Mouse (Mus musculus): Measurements from ENCODE around the gene Cuta.

Cuta gene

GRCm38 (mm10) chr17:26933419-26933818 is 6.0 kb downstream of the Cuta start:
- no peak for TF ChIP-seq GATA4 (IDR thresholded peaks at IDR 0.05; ENCODE audit: insufficient replicate concordance, low read length)

GRCm38 (mm10) chr17:26932839-26933398 is 6.5 kb downstream of the Cuta start, which contains the start of gene Phf1:
TSS of gene Phf1 (plus strand) at chr17:26933052.
- TF ChIP-seq GATA4 (IDR thresholded peaks at IDR 0.05; ENCODE audit: insufficient replicate concordance, low read length) = no peak

DNA sequence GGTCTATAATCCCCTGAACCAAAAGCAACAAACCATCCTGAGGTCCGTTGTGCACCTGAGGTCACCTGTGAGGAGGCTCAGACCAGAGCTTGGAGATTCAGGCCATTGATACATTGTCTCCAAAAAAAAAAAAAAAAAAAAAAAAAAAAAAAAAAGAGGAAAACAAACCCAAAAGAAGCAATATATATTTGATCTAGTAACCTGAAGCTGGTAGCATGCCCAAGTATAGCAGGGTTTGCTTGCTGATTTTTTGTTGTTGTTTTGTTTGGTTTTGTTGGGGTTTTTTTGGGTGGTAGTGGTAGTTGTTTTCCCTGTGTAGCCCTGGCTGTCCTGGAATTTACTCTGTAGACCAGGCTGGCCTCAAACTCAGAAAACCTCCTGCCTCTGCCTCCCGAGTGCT is 21.0 kb downstream of the Cuta start:
- no peak for TF ChIP-seq GATA4 (IDR thresholded peaks at IDR 0.05; ENCODE audit: insufficient replicate concordance, low read length)

- peak; percentile 59; the same call in 1 of the 2 replicates for TF ChIP-seq GATA4 (IDR thresholded peaks at IDR 0.05; ENCODE audit: insufficient replicate concordance, low read length)
Observed at GRCm38 (mm10) chr17:26916711-26917482, 22.5 kb downstream of the Cuta start, which contains the start of gene Kifc5b. TSS of gene Kifc5b (plus strand) at chr17:26917091.

GRCm38 (mm10) chr17:26915248-26915647 is 24.1 kb downstream of the Cuta start:
- TF ChIP-seq GATA4 (IDR thresholded peaks at IDR 0.05; ENCODE audit: insufficient replicate concordance, low read length) = no peak

- TF ChIP-seq GATA4 (IDR thresholded peaks at IDR 0.05; ENCODE audit: insufficient replicate concordance, low read length) = no peak
Observed at GRCm38 (mm10) chr17:26904320-26904719, 35.0 kb downstream of the Cuta start.

GRCm38 (mm10) chr17:26900916-26901315 is 38.5 kb downstream of the Cuta start:
- TF ChIP-seq GATA4 (IDR thresholded peaks at IDR 0.05; ENCODE audit: insufficient replicate concordance, low read length) = no peak

DNA sequence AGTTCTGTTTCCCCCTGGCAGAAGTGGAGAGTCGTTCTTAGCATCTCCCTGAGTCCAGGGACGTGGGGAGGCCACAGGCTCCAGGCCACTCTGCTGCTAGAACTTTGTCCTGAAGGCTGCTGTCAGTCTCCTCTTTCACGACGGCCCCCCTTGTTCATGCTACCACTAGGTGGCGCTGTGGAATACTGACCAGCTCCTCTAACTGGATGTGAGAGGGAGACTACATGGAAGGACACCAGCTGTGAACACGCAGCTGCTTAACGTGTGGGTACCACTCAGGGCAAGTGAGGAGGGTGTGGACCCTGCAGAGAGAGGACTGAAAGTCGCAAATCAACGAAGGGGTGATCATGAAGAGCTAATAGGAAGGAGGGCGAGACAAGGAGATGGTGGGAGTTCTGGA is 43.8 kb downstream of the Cuta start:
- no peak for TF ChIP-seq GATA4 (IDR thresholded peaks at IDR 0.05; ENCODE audit: insufficient replicate concordance, low read length)

DNA sequence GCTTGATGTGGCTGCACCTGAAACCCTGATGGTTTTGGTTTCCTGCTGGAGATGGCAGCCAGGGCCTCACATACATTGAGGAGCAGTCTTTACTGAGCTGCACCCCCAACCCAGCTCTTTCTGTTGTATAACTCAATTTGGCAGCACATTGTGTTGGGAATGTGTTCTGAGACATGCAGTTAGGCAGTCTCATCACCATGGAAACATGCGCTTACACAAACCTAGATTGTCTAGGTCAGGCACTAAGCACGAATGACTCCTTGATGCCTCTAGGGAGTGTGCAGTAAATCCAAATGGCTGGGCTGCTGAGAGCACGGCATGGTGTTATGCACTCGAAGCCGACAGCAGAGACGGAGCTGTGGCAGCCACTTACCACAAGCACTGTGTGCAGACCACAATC is 45.0 kb downstream of the Cuta start:
- no peak for TF ChIP-seq GATA4 (IDR thresholded peaks at IDR 0.05; ENCODE audit: insufficient replicate concordance, low read length)

- no peak for TF ChIP-seq GATA4 (IDR thresholded peaks at IDR 0.05; ENCODE audit: insufficient replicate concordance, low read length)
Observed at GRCm38 (mm10) chr17:26893492-26893891, 45.9 kb downstream of the Cuta start.

- TF ChIP-seq GATA4 (IDR thresholded peaks at IDR 0.05; ENCODE audit: insufficient replicate concordance, low read length) = no peak
Observed at GRCm38 (mm10) chr17:26892635-26893375, 46.6 kb downstream of the Cuta start.

DNA sequence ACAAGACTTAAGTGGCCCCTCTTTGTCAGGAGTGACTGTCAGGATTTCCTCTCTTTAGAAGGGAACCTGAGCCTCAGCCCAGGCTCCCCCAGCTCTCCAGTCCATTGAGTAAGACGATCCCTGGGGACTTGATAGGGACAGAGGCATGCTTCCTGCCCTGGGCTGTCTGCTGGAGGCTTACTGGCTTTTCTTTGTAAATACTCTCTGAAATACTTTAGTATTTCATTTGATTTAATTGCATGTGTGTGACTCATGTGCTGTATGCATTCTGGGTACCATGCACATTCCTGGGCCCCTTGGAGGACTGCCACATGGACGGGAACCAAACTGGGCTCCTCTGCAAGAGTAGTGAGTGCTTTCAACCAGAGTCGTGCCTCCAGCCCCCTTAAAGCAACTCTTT is 51.4 kb downstream of the Cuta start:
- no peak for TF ChIP-seq GATA4 (IDR thresholded peaks at IDR 0.05; ENCODE audit: insufficient replicate concordance, low read length)

GRCm38 (mm10) chr17:26886047-26886749 is 53.2 kb downstream of the Cuta start:
- TF ChIP-seq GATA4 (IDR thresholded peaks at IDR 0.05; ENCODE audit: insufficient replicate concordance, low read length) = 0 out of 2 replicates have a peak, but pooled peaks have one; percentile 28

DNA sequence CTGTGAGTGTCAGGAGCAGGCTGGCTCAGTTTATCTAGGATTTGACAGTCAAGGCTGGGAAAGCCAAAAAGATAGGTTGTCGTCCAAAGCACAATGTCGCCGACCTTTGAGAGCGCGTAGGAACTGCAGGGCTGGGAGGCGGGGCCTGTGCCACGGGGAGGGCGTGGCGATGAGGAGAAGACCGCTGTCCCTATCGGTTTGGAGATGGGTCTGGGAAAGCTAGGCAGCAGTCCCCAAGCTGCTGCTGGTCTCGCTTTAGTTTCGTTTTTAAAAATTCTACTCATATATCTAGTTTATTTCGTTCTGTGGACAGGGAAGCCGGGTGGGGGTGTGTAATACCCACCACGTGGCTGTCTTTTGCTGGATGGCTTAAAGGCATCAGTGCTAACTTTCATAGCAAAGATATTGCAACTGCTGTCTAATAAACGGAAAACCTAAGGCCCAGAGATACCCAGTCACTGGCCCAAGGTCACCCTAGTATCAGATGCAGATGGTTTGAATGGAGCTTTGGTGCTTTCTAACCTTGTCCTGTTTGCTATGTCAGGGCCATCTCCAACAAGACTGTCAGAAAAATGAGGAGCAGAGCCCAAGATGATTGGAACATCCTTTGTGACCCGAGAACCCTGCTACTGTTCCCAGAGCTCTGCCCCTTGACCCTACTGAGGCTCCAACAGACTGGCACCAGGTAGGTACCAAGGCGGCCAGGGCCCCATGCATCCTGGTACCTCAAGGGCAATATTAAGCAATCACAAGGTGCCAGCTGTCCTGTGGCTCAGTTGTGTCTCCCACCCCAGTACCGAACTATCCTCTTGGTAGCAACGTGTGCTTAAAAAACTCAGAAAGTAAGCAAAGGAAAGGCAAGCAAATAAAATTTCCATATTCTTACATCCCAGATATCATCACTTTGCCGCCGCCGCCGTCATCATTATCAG is 54.1 kb downstream of the Cuta start:
- peak; percentile 73; the same call in 1 of the 2 replicates for TF ChIP-seq GATA4 (IDR thresholded peaks at IDR 0.05; ENCODE audit: insufficient replicate concordance, low read length)

Data from liver, adult (tissue).